Mouse (Mus musculus): ENCODE data around the gene Meioc.
"Not testable (repeated sequence)": the region's sequence is repeated elsewhere in the genome, so short reads cannot be mapped to it uniquely, and the experiment has no call there.

Gene Meioc

DNA sequence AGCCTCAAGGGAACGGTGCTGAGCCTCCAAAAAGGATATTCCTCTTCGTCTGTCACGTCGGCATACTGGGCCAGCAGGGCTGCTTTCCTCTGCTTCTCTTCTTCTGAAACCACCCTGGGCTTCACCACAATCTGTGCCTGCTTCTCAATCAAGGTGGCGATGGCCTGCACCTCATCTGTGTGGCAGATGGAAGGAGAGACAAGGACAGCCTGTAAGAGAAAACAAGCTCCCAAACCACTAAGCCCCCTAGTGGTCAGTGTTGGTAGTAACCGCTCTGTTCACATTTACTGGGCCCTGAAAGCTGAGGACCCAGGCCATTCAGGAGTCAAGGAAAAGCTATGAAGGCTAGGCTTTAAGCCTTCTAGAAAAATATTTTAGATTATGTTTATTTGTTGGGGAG lies 26.6 kb downstream of the Meioc start:
- peak; percentile 67 for DNase-seq

DNA sequence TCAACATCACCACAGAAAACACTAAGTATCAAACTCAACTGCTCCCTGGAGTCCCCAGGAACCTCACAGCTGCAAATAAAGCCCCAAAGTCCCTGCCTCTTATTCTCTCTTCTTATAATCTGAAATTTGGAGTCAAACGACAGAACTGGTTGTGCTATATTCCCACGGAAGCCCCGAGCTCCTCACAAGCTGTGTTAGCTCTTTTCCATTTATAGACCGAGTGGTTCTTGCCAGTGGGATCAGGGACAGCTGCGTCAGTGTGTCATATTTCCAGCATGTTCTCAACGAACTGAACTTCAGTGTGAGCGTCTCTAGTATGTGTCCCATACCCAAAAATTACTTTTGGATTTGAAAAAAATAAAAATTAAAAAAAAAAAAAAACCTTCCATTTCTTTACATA lies 31.8 kb downstream of the Meioc start:
- no peak for DNase-seq

DNA sequence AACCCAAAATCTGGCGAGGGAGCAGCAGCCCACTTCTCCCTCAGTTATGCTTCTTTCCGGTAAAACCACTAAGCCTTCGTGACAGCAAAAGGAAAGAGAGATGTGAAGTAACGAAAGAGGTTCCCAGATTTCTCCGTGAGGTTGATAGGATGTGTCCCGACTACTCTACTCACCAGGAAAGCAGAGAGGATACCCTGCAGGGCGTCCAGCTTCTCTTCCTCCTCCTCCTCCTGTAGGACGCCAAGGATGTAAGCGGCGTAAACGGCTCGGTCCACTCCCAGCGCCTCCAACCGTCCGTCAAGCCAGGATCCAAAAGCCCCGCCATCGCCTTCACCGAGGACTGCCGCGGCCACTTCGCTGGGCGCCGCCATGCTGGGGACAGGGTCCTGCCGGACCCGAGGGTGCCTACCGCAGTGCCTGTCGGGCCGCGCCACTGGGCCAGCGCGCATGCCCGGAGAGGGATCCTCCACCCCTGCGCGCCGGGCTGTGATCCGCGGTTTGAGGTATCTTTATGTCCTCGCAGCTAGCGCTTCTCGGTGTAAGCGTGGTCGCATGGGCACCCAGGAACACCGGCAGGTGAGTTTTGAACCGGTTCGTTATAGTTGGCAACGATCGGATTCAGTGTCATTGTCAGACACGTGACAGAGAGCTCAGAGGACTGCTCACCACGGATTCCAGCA lies 34.0 kb downstream of the Meioc start, which contains the start of gene Ccdc43:
Ccdc43 (minus strand) TSS at position 445 of the 680 bp plus-strand sequence.
- DNase-seq, result peak; percentile 83

DNA sequence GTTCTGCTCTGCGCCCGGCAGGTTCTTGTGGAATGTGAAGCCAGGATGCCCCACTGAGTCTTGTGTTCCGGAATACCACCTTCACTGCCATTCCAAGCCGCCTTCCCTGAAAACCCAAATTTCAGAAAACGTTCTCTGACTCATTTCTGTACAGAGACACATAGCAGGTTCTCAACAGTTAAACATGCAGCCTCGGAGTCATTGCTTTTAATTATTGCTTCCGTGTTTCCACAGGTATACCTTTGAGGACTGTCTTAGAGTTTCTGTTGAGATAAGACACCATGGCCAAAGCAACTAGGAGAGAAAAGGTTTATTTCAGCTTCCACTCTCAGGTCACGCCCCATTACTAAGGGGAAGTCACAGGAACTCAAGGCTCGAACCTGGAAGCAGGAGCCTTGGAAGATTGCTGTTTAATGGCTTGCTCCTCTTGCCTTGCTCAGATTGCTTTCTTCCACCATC lies 34.5 kb downstream of the Meioc start:
- no peak for DNase-seq

DNA sequence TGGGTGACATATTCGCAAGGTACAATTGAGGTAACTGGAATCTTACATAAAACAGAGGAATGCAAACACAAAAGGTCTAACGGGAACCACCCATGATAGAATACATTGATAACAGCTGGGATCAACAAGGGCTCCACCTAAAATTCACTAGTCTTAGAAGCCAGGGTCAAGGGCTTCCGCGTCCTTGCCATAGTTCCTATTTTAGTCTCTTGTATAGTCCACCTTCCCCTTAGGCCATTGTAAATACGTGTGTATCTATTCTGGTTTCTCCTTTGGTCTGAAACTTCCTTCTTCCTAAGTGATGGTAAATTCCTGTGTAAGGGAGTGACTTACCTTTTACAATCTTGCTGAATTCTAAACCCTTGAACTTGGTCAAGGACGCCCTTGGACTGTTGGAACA lies 38.7 kb downstream of the Meioc start:
- not testable (repeated sequence) for DNase-seq

DNA sequence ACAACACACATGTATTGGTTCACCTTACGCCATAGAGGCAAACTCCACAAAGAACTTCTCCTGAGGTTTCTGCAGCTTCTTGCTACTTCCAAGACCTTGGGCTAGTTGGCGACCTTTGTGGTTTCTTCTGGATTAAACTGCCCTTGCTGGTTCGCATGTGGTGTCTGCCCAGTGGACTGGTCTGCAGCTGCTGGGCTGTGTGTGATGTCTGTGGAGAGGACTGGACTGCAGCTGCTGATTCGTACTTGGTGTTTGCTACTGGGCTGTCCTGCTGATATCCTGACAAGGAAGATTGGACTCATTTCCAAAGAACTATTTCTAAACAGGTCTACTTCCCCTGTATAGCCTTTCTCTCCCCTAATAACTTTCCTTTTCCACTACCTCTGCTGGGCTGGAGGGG lies 48.9 kb downstream of the Meioc start:
- DNase-seq, result no peak

DNA sequence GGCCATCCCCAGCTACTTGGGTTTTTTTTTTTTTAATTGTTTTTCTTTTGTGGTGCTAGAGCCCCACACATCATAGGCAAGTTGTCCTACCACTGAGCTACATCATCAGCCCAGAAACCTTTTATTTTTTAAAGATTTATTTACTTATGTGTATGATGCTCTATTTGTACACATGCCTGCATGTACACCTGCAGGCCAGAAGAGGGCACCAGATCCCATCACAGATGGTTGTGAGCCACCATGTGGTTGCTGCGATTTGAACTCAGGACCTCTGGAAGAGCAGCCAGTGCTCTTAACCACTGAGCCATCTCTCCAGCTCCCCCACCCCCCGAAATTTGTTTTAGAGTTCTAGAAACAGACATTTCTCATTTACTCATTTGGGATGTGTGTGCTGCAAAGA lies 51.1 kb downstream of the Meioc start:
- not testable (repeated sequence) for DNase-seq

DNA sequence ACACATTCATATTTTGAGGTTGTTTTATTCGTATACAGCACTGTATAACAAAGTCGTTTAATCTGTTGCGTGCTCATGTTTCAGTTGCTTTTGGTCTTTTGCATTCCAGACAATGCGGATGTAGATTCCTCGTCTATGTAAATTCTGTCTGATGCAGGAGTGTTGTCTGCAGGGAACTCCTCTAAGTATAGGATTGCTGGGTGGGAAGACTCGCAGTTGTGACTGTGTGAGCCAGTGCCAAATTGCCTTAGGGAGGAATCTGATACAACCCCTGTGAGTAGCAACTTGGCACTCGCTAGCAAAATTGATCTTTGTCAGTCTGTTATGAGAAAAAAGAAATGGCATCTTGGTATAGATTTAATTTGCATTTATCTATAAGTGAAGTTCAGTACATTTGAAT lies 52.6 kb downstream of the Meioc start:
- no peak for DNase-seq

DNA sequence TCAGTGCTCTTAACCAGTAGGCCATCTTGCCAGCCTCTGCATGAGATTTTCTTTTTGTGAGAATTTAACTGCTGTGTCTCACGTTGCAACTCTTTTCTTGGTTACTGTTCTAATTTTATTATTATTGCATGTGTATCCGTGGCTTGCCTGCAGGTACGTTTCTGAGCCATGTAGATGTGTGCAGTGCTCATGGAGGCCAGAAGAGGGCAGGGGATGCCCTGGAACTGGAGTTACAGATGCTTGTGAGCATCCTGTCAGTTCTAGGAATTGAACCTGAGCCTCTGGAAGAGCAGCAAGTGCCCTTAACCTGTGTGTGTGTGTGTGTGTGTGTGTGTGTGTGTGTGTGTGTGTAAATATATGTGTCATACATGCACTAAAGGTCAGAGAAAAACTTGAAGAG lies 62.1 kb downstream of the Meioc start:
- DNase-seq, result peak; percentile 30

DNA sequence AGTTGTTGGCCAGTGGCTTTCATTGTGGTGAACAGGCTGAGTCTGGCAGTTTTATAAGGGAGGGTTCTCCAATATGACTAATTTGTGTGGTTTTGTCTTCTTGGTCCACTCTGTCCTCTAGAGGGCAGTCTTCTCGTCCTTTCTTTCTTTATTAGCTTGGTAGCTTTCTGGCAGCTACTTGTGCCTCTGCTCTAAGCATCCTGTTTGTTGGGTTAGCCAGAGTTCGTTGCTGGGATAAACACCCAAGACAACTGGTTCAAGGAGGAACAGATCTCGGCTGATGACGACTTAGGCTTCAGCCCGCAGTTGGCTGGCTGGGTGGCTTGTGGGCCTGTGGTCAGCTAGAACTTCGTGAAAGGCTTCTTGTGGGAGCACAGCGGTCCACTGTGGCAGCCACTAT lies 65.1 kb downstream of the Meioc start:
- no peak for DNase-seq

DNA sequence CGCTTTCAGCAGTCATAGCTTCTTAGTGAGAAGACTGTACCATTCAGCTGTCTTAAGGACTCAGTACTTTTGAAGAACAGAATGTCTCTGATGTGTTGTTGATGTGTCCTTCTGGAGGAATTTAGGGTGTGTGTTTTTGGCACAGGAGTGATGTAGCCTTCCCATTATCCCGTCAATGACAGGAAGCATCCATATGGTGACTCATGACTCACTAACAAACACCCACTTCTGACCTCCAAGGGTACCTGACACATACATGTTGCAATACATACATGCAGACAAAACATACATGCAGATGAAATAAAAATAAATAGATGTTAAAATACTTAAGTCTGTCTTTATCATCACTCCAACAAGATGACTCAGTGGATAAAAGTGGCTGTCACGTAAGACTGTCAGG lies 66.3 kb downstream of the Meioc start:
- DNase-seq, result no peak

DNA sequence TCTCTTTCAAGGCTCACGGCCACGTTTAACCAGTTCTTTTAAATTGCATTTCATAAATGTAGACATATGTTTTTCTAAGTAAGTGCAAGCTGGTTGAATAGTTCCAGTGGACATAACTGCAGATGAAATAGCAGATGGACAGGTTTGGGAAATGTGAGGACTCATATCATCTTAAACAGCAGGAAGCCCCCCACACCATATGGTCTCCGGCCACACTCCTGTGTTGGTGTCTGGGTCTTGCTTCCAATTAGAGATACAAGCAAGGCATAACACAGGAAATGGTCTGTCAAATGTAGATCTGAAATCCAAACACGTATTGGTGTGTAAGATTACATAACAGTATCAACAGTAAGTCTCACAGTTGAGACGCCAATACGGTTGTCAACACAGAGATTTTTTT lies 67.8 kb downstream of the Meioc start:
- no peak for DNase-seq

Measured in thymus, postnatal 25 days (tissue).